Mouse (Mus musculus) thymus, postnatal 14 days (tissue): ENCODE measurements around the gene Mlh3.
A peak's percentile ranks its signal among the peaks of the same experiment; 100 is the strongest.

Experiments
- DNase-seq: peaks from one replicate; pipeline ENCODE4 v3.0.0; 2021

The Mlh3 gene

GRCm38 (mm10) chr12:85227227-85227626, 43.2 kb downstream of the Mlh3 start:
- no peak for DNase-seq

DNA sequence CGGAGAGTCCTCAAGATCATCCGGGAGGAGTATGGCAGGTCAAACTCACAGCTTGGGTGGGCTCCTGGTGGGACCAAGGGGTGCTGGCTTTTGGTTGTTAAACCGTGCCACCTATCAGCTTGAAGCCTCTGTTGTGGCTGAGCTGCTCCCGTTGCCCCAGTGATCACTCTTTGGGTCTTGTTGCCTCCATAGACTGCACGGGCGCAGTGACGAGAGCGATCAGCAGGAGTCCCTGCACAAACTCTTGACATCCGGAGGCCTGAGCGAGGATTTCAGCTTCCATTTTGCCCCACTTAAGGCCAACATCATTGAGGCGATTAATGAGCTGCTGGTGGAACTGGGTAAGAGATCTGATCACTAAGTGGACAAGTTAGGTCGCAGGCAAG, 50.5 kb downstream of the Mlh3 start:
- DNase-seq: peak; percentile 53

- DNase-seq: peak; percentile 95
Observed at GRCm38 (mm10) chr12:85219236-85219904, 51.0 kb downstream of the Mlh3 start, which contains the start of gene Eif2b2. Gene Eif2b2, plus strand, starts transcription at chr12:85219481.

- no peak for DNase-seq
Observed at GRCm38 (mm10) chr12:85217733-85218310, 52.6 kb downstream of the Mlh3 start.

DNA sequence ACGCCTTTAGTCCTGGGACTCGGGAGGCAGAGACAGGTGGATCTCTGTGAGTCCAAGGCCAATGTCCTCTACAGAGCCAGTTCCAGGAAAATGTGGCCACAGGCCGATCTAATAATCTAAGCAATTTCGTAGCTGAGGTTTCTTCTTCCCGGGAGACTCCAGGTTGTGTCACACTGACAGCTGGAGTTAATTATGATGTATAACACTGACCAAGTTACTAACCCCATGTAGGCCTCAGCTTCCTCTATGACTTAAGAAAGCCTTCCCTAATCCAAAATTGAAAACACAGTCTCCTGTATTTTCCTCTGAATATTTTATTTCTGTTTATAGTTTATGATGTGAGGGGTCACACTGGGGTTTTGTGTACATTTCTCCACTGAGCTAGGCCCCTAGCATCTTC, 55.4 kb downstream of the Mlh3 start:
- DNase-seq: no peak

DNA sequence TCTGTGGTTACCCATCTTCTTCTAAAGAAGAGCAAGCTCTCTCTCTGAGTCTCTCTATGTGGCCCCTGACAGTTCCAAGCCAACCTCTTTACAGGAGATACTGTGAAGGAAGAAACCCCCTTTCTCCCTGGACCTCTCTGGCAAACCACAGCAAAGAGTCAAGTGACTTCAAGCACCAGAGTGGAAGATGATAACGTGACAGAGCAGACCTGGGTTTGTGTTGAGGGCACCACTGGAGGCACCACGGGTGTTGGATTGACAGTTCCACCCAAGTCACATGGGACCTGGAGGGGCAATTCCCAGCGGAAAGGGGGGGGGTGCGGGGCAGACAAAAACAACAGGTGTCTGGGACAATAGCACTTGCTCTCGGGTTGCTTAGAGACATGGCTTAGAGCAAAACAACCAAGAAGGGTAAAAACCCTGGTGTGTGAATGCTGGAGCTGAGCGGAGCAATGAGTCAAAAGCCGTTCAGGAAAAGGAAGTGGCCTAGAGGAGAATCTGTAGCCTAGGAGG, 61.7 kb downstream of the Mlh3 start:
- no peak for DNase-seq

GRCm38 (mm10) chr12:85205425-85205824, 65.0 kb downstream of the Mlh3 start:
- DNase-seq: no peak

GRCm38 (mm10) chr12:85204105-85204504, 66.3 kb downstream of the Mlh3 start:
- no peak for DNase-seq

DNA sequence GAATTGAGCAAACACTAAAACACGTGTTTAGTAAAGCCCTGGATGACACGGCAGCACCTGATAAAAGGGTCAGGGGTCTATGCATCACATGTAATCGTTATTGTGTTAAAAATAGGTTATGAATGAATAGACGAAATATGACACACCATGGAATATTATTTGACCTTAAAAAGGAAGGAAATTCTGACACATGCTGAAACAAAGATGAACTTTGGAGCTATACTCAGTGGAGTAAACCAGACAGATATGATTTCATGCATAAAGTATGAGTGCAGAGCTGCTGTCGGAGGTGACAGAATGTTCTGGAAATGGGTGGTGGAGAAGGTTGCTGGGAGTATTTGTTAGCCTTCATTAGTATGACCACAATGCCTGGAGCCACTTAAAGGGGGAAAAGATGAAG, 66.7 kb downstream of the Mlh3 start:
- DNase-seq: no peak

DNA sequence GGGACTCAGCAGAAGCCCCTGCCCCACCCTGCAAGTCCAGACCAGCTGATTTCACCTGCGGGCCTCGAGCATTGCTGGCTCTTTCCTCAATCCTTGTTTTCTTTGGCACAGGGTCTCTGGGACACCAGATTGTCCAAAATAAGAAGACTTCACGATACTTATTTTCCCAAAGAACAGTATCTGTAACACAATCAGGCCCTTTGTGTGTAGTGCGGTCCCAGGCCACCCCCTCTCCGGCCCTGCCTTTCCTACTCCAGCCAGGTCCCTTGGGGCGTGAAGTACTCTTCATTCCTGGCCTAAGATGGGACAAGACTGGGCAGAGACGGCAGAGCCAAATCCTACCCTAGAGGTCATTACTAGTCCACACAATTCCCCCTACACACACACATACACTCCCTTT, 68.2 kb downstream of the Mlh3 start:
- no peak for DNase-seq

DNA sequence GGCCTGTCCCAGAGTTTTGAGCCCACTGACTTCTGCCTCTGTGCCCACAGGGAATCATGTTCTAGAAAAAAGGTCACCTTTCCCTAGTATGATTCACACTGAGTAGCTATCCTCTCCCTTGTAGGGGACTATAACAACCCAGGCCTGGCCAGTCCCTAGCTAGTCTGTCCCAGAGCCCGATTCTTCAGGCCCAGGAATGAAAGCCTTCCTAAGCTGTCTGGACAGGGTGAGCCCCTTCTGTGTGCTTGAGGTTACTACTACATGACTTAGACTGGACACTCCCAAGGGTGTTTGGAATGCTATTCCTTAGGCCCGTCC, 68.6 kb downstream of the Mlh3 start:
- no peak for DNase-seq

- DNase-seq: peak; percentile 6
Observed at GRCm38 (mm10) chr12:85200929-85201829, 69.2 kb downstream of the Mlh3 start.

- no peak for DNase-seq
Observed at GRCm38 (mm10) chr12:85199954-85200353, 70.4 kb downstream of the Mlh3 start.

DNA sequence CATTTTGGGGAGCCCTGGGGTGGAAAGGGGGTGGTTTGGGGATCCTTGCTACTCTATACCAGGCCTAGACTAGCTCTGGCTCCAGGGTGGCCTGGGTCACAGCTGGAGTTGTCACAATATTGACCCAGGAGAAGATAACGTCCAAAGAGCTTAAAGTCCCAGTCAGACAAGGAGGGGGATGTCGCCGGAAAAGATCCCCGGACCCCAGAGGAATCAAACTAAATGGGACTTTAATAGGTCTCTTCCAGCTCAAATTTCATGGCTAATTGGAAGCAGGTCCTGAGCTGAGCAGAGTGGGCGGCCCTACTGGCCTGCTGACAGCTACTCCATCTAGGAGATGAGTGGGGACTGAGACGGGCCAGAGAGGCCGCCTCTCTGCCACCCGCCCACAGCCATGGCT, 72.5 kb downstream of the Mlh3 start:
- no peak for DNase-seq

DNA sequence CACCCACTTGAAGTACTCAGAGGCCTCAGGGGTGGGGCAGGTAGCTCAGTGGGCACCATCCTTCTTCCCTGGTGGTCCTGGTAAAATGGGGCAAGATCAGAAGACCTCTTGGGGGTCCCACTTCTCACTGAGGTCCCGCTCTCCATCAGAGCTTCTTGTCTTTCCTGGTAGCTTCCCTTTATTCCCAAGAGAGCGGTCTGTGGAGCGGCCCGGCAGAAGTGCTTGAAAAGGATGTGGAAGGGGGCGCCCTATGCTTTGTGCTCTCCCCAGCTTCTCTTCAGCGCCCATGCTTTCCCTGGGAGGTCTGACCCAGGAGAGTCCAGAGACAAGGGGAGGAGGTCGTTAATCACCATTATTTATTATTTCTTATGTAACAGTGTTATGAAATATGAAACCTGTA, 73.0 kb downstream of the Mlh3 start:
- DNase-seq: no peak

DNA sequence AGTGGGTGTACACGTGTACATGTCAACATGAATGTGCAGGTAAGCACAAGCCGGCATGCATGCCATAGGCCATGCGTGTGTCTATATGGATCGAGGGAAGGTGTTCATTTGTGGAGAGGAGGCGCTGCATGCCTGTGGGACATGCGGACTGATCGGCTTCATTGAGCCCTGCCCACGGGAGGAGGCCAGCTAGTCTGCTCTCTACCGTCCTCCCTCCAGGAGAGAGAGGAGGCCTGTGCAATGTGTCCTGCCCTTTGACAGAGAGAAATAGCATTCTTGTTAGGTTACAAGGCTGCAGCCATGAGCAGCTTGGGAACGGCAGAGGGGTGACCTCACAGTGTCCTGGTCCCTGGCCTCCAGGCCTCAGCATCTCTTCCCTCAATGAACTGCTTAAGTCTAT, 74.2 kb downstream of the Mlh3 start:
- DNase-seq: no peak

- no peak for DNase-seq
Observed at GRCm38 (mm10) chr12:85195086-85195485, 75.3 kb downstream of the Mlh3 start.

- DNase-seq: no peak
Observed at GRCm38 (mm10) chr12:85194623-85195018, 75.8 kb downstream of the Mlh3 start.

DNA sequence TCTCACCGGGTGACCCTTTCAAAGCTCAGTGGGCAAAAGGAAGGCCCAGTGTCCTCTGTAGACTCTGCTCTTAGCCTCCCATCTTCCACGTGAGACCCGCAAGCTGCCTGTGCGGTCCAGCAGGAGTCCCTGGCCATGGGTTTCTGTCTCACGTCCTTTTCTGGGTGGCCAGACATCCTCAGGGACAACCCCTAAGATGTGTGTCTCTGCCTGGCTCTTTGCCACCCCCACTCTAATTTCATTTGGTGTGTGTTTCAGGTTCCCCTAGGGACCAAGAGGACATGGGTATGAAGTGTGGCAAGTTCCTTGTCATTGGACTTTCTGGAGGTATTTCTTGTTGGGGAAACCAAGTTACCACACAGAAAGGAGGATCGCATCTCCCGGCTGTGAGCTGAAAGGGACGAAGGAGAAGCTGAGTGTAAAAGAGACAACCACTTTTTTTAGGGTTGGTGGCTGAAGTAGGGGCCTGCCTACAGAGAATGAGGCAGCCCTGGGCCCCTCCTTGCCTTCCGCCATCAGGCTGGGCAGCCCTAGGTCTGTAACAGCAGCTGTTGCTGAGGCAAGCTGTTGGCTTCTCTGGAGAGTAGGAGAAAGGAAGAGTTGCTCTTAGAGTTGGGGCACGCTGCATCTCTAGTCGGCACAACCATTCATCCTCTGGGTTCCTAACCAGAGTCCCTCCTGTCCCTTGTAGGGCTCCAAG, 76.3 kb downstream of the Mlh3 start:
- DNase-seq: no peak

GRCm38 (mm10) chr12:85193146-85193545, 77.3 kb downstream of the Mlh3 start:
- DNase-seq: peak; percentile 52

DNA sequence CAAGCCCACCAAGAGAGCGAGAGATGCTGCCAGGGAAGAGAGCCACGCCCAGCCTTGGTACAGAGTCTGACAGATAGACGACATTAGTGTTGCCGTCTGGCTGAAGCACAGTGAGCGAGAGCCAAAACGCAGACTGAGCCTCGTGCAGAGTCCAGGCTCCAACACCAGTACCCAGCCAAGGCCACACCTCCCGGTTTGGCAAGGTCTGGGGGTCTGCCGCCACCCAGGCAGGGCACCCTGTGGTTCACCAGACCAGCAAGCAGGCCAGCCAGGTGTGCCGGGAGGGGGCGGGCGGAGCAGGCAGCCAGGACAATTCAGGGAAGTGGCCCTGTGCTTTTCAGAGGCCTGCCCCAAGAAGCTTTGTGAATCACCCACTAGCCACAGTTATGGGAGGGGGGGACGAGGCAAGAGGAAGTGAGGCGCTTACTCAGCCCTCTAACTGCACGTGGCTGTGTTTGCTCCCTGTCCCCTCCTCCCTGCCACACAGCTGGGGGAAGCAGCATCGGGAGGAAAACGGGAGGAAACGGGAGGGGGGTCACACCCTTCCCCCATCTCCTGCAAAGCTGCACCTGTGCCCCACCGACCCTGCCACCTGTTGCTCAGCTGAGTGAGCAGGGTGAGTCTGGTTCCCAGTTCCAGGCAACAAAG, 77.8 kb downstream of the Mlh3 start:
- DNase-seq: peak; percentile 85

- DNase-seq: no peak
Observed at GRCm38 (mm10) chr12:85190290-85190689, 80.1 kb downstream of the Mlh3 start.

DNA sequence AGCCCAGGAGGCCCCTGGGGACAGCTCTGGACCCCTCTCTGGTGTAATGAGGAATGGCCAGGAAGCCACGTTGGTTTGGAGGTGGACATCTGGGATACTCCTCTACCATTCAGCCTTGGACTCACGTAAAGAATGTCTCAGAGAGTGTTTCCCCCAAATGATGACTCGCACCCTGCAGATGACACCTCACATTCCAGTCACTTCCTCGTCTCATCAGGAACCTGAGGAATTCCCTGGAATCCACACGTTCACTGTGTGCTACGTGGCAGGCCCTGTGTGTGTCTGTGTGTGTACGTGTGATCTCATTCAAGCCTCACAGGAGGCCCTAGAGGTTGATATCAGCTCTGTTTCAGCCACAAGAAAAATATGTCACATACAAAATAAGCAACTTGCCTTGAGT, 84.0 kb downstream of the Mlh3 start:
- no peak for DNase-seq
